Mouse (Mus musculus): ENCODE measurements at regions not wholly inside any gene's neighbourhood (a gene's known extent, or its start where the extent isn't known, plus 50 kb on each side); places are given as distances from the start of the nearest gene placed in this dataset.

DNA sequence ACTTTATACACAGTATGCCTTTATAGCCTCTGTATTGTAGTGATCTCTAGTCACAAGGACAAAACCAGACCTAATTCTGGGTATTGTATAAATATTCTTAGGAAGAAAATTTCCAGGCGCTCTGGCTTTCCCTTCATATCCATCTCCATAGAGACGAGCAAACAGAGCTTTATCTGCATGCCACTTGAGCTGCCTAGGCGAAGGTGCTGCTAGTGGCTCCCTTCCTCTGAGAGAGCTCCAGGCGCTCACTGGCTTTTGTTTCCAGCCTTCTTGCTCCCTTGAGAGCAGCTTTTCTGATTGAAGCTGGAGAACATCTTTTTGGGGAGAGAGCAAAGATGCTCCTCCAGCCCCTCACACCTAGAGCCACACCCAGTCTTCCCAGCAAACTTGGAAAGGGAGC, 114.0 kb upstream of the Rmdn2 start:
- in situ Hi-C loops (cut with MboI; ENCODE audit: unreplicated experiment in 2 of 2), result no loop called here

- in situ Hi-C loops (cut with MboI; ENCODE audit: unreplicated experiment in 2 of 2), result no loop called here
Measured at GRCm38 (mm10) chr17:79498321-79498720, 113.3 kb upstream of the Rmdn2 start.

DNA sequence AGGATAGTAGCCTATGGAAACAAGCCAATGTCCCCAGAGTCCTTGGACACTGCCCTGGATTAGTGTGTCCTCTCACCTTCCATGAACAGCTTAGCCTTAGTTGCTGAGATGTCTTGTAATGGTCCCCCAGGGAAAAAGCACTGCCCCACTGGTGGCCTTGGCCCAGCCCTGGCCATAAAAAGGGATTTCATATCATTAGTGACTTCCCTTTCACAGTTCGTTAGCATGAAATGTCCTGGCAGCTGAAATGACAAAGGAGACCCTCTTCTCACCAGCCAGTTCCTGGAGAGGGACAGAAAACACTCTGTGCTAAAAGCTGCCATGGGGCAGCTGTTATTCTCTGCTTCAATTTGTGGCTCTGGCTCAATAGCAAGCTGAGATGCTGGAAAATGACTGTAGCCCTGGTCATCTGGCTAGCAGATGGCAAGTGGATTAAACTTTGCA, 110.6 kb upstream of the Rmdn2 start:
- in situ Hi-C loops (cut with MboI; ENCODE audit: unreplicated experiment in 2 of 2), result no loop called here

DNA sequence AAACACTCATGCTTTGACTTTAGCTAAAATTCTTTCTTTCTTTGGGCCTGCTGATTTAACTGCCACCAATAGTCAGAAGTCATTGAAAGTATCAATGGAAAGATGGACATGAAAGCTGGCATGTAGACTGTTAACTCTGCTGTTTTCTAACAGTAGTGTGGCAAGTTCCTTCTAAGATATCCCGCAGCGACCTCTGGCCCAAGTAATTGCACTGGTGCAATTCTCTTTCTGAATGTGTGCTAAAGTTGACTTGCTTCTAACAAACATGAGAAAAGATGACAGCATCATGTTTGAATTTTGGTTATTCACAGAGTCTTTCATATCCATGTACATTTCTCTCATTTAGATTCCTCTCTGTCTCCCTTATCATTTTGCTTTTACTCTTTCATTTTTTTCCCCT, 109.7 kb upstream of the Rmdn2 start:
- in situ Hi-C loops (cut with MboI; ENCODE audit: unreplicated experiment in 2 of 2), result no loop called here

GRCm38 (mm10) chr17:79503037-79503436, 108.6 kb upstream of the Rmdn2 start:
- in situ Hi-C loops (cut with MboI; ENCODE audit: unreplicated experiment in 2 of 2), result no loop called here

DNA sequence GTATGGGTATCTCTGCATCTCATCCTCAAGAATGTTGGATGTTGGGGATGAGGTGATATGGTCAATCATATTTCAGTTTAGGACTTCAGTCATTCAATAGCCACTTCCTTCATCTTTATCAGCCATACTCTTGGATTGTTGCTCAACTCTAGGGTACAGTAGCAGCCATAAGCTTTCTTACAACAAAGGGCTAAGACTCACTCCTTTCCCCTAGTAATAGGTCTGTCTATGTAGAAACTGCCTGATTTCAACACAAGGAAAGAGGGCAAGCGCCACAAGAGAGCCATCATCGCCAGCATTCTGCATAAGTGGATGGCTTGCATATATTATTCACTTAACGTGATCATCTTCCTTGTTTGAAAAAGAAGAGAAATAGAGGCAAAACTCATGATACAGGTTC, 107.5 kb upstream of the Rmdn2 start:
- in situ Hi-C loops (cut with MboI; ENCODE audit: unreplicated experiment in 2 of 2), result no loop called here

DNA sequence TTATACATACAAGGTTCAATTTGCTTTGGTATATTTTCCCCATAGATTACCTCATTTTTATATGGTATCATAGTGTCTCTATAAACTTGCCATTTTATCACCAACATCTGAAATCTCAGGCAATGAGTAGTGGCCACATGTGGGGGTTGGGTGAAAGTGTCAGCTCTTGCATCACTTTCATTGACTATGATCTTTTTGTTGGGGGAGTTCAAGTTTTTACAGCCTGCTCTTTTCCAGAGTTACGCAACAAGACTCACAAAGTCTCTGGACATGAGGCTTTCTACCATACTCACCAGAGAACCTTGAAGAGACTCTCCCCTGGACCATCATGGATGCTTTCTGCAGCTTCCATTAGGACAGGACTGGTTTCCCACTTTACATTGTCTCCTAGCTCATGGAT, 106.1 kb upstream of the Rmdn2 start:
- in situ Hi-C loops (cut with MboI; ENCODE audit: unreplicated experiment in 2 of 2), result no loop called here

GRCm38 (mm10) chr17:79509281-79509680, 102.4 kb upstream of the Rmdn2 start:
- in situ Hi-C loops (cut with MboI; ENCODE audit: unreplicated experiment in 2 of 2), result no loop called here

DNA sequence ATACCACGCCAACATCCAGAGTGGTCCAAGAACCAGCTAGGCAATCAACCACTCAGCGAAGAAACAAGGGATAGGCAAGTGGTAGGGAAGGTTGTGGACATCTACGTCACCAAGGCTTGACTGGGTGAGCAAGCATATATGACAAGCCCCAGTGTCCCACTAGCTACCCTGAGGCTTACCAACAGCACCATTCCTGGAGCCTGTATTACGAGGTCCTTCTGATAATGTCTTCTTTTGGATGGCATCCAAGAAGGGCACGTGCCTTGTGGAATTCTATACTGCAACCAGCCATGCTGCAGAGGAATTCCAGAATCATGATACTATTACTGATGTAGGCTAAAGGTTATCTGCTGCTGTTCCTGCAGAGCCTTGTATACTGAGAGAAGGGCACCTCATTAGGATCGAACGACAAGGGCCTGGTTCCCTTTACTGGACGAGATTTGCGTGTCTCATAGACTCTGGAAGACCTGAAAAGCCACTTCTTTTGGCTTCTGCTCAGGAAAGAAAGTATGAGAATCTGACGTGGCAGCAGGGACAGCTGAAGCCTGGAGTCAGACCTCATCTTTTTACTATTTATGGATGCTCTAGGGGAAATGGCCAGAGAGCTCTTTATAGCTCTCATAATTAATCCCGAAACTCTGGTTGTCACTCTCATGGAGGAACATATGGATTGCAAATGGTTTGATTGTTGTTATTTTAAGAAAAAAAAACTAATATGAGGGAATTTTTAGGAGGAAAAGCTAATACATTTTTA, 101.5 kb upstream of the Rmdn2 start:
- in situ Hi-C loops (cut with MboI; ENCODE audit: unreplicated experiment in 2 of 2), result no loop called here

GRCm38 (mm10) chr17:79511218-79511617, 100.4 kb upstream of the Rmdn2 start:
- in situ Hi-C loops (cut with MboI; ENCODE audit: unreplicated experiment in 2 of 2), result no loop called here

- in situ Hi-C loops (cut with MboI; ENCODE audit: unreplicated experiment in 2 of 2), result no loop called here
Measured at GRCm38 (mm10) chr17:79514076-79514475, 97.6 kb upstream of the Rmdn2 start.

- in situ Hi-C loops (cut with MboI; ENCODE audit: unreplicated experiment in 2 of 2), result loop anchor here in 1 of 2 experiments (5.0 kb wide), 1 partner anchor 621 kb away; no protein-coding TSS in a partner anchor
Measured at GRCm38 (mm10) chr17:79518185-79518584, 93.5 kb upstream of the Rmdn2 start.

- in situ Hi-C loops (cut with MboI; ENCODE audit: unreplicated experiment in 2 of 2), result loop anchor here in 1 of 2 experiments (5.0 kb wide), 1 partner anchor 621 kb away; no protein-coding TSS in a partner anchor
Measured at GRCm38 (mm10) chr17:79518696-79519095, 93.0 kb upstream of the Rmdn2 start.

DNA sequence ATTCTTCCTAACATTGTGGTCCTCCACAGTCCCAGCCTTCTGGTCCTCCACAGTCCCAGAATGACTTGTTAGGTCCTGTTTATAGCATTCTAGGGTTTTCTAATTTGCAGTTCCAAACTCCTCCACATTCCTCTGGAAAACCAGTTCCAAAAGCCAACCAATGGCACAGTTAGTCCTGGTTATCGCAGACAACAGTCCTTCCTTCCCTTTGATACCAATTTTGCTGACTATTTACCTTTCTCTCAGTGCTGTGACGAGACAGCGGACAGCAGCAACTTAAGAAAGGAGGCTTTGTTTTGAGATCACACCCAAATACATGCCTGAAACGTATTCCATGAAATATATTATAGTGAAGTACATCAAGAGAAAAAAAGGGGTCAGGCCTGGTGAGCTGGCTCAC, 92.3 kb upstream of the Rmdn2 start:
- in situ Hi-C loops (cut with MboI; ENCODE audit: unreplicated experiment in 2 of 2), result loop anchor here in 1 of 2 experiments (5.0 kb wide), 1 partner anchor 622 kb away; no protein-coding TSS in a partner anchor

DNA sequence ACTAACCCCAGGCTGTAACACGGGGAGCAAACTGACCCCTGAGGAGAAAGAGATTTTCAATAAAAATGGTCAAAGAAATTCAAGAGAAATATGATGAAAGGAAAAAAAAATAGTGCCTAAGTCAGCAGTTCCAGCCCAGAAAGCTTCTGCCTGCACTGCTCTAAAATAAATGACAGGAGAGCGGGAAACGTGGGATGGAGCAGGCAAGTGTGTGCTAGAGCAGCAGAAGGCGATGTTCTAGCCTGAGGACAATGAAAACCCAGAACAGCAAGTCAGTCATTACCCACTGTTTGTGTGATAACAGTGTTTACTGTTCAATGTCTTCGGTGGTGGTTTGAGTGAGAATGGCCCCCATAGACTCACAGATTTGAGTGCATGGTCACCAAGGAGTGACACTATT, 91.4 kb upstream of the Rmdn2 start:
- in situ Hi-C loops (cut with MboI; ENCODE audit: unreplicated experiment in 2 of 2), result no loop called here

GRCm38 (mm10) chr17:79521691-79522090, 90.0 kb upstream of the Rmdn2 start:
- in situ Hi-C loops (cut with MboI; ENCODE audit: unreplicated experiment in 2 of 2), result no loop called here

GRCm38 (mm10) chr17:79523230-79523629, 88.4 kb upstream of the Rmdn2 start:
- in situ Hi-C loops (cut with MboI; ENCODE audit: unreplicated experiment in 2 of 2), result no loop called here

- in situ Hi-C loops (cut with MboI; ENCODE audit: unreplicated experiment in 2 of 2), result no loop called here
Measured at GRCm38 (mm10) chr17:79527391-79527790, 84.3 kb upstream of the Rmdn2 start.

DNA sequence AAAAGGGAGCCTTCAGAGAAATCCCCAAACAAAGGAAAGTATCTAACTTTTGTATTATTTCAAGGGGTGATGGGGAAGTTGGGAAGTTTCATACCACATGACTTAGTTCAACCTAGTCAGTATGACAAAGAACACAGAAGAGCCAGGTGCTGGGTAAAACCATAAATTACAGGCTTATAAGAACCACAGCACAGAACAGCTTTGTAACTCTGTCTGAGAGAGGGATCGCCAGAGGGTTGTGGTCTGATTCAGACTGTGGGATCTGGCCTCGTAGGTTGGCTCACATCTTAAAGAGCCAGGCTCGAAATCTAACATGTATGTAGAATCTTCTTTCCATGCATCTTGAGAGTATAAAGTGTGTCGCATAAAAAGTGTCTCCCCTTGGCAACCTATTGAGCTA, 75.1 kb upstream of the Rmdn2 start:
- in situ Hi-C loops (cut with MboI; ENCODE audit: unreplicated experiment in 2 of 2), result no loop called here

DNA sequence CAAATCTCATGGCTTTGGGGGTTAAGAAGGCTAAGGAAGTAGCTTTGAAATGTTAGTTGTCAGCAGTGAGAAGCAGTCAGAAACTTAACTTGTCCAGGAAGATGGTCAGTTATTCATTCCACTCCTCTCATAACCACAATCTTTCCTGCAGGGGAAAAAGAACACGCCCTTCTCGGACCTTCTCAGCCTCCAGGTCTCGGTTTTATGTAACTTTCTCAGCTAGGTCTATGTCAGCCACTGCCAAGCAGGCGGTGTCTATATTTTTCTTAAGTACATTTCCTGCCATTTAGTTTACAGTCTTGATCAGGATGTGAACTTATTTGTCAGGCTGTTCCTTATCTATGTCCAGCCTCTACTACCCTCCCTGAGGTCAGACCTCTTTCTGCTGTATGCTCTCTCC, 72.9 kb upstream of the Rmdn2 start:
- in situ Hi-C loops (cut with MboI; ENCODE audit: unreplicated experiment in 2 of 2), result no loop called here

- in situ Hi-C loops (cut with MboI; ENCODE audit: unreplicated experiment in 2 of 2), result no loop called here
Measured at GRCm38 (mm10) chr17:79540038-79540437, 71.6 kb upstream of the Rmdn2 start.

DNA sequence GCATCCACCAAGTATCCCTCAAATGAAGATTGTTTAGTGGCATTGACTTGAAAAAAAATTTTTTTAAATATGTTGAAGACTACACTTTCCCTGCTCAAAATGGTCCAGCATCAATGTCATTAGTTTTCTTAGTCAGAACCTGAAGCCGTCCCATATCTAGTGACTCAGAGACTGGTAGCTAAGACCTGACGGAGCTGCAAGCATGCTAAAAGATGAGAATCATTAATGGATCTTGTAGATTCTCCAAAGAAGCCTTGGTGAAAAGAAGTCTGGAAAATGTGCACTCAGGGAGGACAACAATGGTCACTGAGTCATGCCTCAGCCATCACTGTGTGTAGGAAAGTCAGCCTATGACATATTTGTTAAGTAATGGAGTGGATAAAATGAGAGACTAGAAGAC, 71.2 kb upstream of the Rmdn2 start:
- in situ Hi-C loops (cut with MboI; ENCODE audit: unreplicated experiment in 2 of 2), result no loop called here

All from v-Abl transformed pro-B cells (cell line).